Mouse (Mus musculus) cortical plate, adult 2 months (tissue): ENCODE data around the gene Mtf1.

Experiments
- CTCF ChIP-seq: fragments of 200-500 bp; IDR thresholded peaks from 2 replicates; pipeline ENCODE4 v1.5.1; 2011; ENCODE audit warnings: mild to moderate bottlenecking, control low read depth, low read length; ENCODE audit not compliant: insufficient read depth; ENCODE audit errors: extremely low read depth
- POLR2A ChIP-seq: fragments of 200-500 bp; IDR thresholded peaks from 2 replicates; pipeline ENCODE4 v1.6.1; 2011; ENCODE audit warnings: mild to moderate bottlenecking, low read length, control low read depth; ENCODE audit not compliant: insufficient read depth; ENCODE audit errors: extremely low read depth

DNA sequence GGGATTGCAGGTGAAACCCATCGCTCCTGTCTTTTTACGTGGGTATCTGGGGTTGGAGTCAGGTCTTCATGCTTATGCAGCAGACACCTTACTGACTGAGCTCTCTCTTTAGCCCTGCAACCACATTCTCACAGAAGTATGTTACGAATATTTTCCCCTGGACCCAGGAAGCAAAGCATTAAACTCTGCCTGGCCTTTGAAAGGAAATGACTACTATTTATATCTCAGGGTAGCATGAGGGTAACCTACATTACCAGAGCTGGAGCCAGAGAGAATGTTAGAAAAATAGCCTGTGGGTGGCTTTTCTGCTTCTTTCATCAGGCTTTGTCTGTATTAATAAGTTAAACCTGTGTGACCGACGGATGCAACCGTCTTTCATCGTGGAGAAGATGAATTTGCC lies 46.4 kb upstream of the Mtf1 start:
- TF ChIP-seq POLR2A (no peak), CTCF (no peak)
